Mouse (Mus musculus) CH12.LX (cell line): Measurements from ENCODE around the gene Atp8a2. TPM values are rescaled to one million over a fixed set of nuclear protein-coding genes. Genes with fewer than 3 reads are reported as not detected.

Experiments used
- DNase-seq: peaks from one replicate; pipeline ENCODE4 v3.0.0-alpha.2; 2013; ENCODE audit errors: extremely low read depth
- H3K27ac ChIP-seq: 2 replicates; pipeline ENCODE4 v1.5.1; 2012; ENCODE audit warnings: low read depth, mild to moderate bottlenecking, control low read depth, moderate library complexity; ENCODE audit not compliant: insufficient read depth
- H3K27me3 ChIP-seq: replicated peaks from 2 replicates; pipeline ENCODE3; 2012; ENCODE audit warnings: inconsistent platforms
- H3K36me3 ChIP-seq, 2 experiments: replicated peaks in 1 of 2; 2 replicates each; pipeline versions ENCODE3 to v1.6.1; 2012; ENCODE audit warnings: inconsistent platforms in 1 of 2, low read length in 1 of 2, mild to moderate bottlenecking in 1 of 2, mixed read lengths in 1 of 2, moderate library complexity in 1 of 2; ENCODE audit not compliant: control insufficient read depth in 1 of 2, insufficient read depth in 1 of 2
- H3K4me1 ChIP-seq, 2 experiments: 2 replicates each; pipeline ENCODE4 v1.6.1; 2012; ENCODE audit warnings: inconsistent platforms in 1 of 2, moderate library complexity in 1 of 2; ENCODE audit not compliant: insufficient read depth in 2 of 2, control insufficient read depth in 1 of 2
- H3K4me2 ChIP-seq: 2 replicates; pipeline ENCODE4 v1.6.1; 2012; ENCODE audit warnings: low read depth, mild to moderate bottlenecking, control low read depth; ENCODE audit not compliant: poor library complexity, insufficient read depth, severe bottlenecking
- H3K4me3 ChIP-seq, 3 experiments: fragments of 150-350 bp in 1 of 3; sonication (generic) in 1 of 3; replicated peaks in 1 of 3; 2 replicates each; pipeline versions ENCODE3 to v1.5.1; 2011 to 2012; ENCODE audit warnings: low read depth in 2 of 3, low read length in 2 of 3, mild to moderate bottlenecking in 2 of 3, moderate library complexity in 2 of 3, control low read depth in 1 of 3, improper control_type of control experiment in 1 of 3, inconsistent platforms in 1 of 3, mixed read lengths in 1 of 3; ENCODE audit not compliant: poor library complexity in 1 of 3
- H3K79me2 ChIP-seq: replicated peaks from 2 replicates; pipeline ENCODE4 v1.6.1; 2012; ENCODE audit warnings: mild to moderate bottlenecking, moderate library complexity; ENCODE audit not compliant: control insufficient read depth, poor library complexity, insufficient read depth, severe bottlenecking; ENCODE audit errors: extremely low read depth
- H3K9ac ChIP-seq: 2 replicates; pipeline ENCODE4 v1.6.1; 2012; ENCODE audit warnings: low read depth, mild to moderate bottlenecking, control low read depth, moderate library complexity; ENCODE audit not compliant: insufficient read depth
- H3K9me3 ChIP-seq: replicated peaks from 2 replicates; pipeline ENCODE3; 2012; ENCODE audit warnings: low read length, inconsistent platforms, mixed read lengths
- BHLHE40 ChIP-seq: IDR thresholded peaks from 2 replicates; pipeline ENCODE4 v1.6.1; 2011; ENCODE audit warnings: mild to moderate bottlenecking, low read depth, low read length, improper control_type of control experiment
- CHD1 ChIP-seq: IDR thresholded peaks from 2 replicates; pipeline ENCODE4 v1.6.1; 2012; ENCODE audit warnings: low read depth, low read length, improper control_type of control experiment, inconsistent platforms
- CTCF ChIP-seq, 2 experiments: IDR thresholded peaks in 1 of 2; conservative IDR thresholded peaks in 1 of 2; 2 replicates each; pipeline ENCODE4 v1.5.1; 2011 to 2012; ENCODE audit warnings: low read depth in 2 of 2, low read length in 2 of 2, improper control_type of control experiment in 1 of 2, inconsistent platforms in 1 of 2, mild to moderate bottlenecking in 1 of 2, moderate library complexity in 1 of 2
- ELF1 ChIP-seq: IDR thresholded peaks from 2 replicates; pipeline ENCODE4 v1.6.1; 2014; ENCODE audit warnings: low read depth, mild to moderate bottlenecking, inconsistent platforms, low read length, improper control_type of control experiment
- ETS1 ChIP-seq: conservative IDR thresholded peaks from 2 replicates; pipeline ENCODE4 v1.6.1; 2012; ENCODE audit warnings: low read depth, mild to moderate bottlenecking, inconsistent platforms, low read length, improper control_type of control experiment, moderate library complexity
- HCFC1 ChIP-seq: IDR thresholded peaks from 2 replicates; pipeline ENCODE4 v1.6.1; 2012; ENCODE audit warnings: low read depth, mild to moderate bottlenecking, inconsistent platforms, low read length, improper control_type of control experiment
- JUN ChIP-seq: IDR thresholded peaks from 2 replicates; pipeline ENCODE4 v1.6.1; 2011; ENCODE audit warnings: low read depth, mild to moderate bottlenecking, low read length, improper control_type of control experiment, moderate library complexity; ENCODE audit not compliant: insufficient read depth
- JUND ChIP-seq: conservative IDR thresholded peaks from 2 replicates; pipeline ENCODE4 v1.6.1; 2011; ENCODE audit warnings: low read depth, low read length, improper control_type of control experiment
- MAFK ChIP-seq: IDR thresholded peaks from 2 replicates; pipeline ENCODE4 v1.6.1; 2011; ENCODE audit warnings: low read length, improper control_type of control experiment; ENCODE audit not compliant: insufficient replicate concordance
- MAZ ChIP-seq: IDR thresholded peaks from 2 replicates; pipeline ENCODE4 v1.6.1; 2012; ENCODE audit warnings: low read depth, mild to moderate bottlenecking, inconsistent platforms, low read length, improper control_type of control experiment, moderate library complexity
- MEF2A ChIP-seq: IDR thresholded peaks from 2 replicates; pipeline ENCODE4 v1.6.1; 2014; ENCODE audit warnings: low read depth, mild to moderate bottlenecking, inconsistent platforms, low read length, improper control_type of control experiment, borderline replicate concordance
- NELFE ChIP-seq: IDR thresholded peaks from 2 replicates; pipeline ENCODE4 v1.6.1; 2011; ENCODE audit warnings: low read depth, low read length, improper control_type of control experiment
- NRF1 ChIP-seq: IDR thresholded peaks from 2 replicates; pipeline ENCODE4 v1.6.1; 2014; ENCODE audit warnings: low read depth, mild to moderate bottlenecking, inconsistent platforms, low read length, improper control_type of control experiment, moderate library complexity
- PAX5 ChIP-seq: IDR thresholded peaks from 2 replicates; pipeline ENCODE4 v1.6.1; 2012; ENCODE audit warnings: low read length, inconsistent platforms, mixed read lengths
- POLR2A ChIP-seq: IDR thresholded peaks from 2 replicates; pipeline ENCODE4 v1.6.1; 2011; ENCODE audit warnings: low read depth, mild to moderate bottlenecking, improper control_type of control experiment, low read length
- SIN3A ChIP-seq: IDR thresholded peaks from 2 replicates; pipeline ENCODE4 v1.6.1; 2012; ENCODE audit warnings: low read length, improper control_type of control experiment, inconsistent platforms
- SMC3 ChIP-seq: IDR thresholded peaks from 2 replicates; pipeline ENCODE4 v1.6.1; 2011; ENCODE audit warnings: low read depth, low read length, improper control_type of control experiment
- TBP ChIP-seq: conservative IDR thresholded peaks from 2 replicates; pipeline ENCODE4 v1.6.1; 2011; ENCODE audit warnings: low read depth, low read length, improper control_type of control experiment
- UBTF ChIP-seq: IDR thresholded peaks from 2 replicates; pipeline ENCODE4 v1.6.1; 2012; ENCODE audit warnings: low read depth, mild to moderate bottlenecking, inconsistent platforms, low read length, improper control_type of control experiment, moderate library complexity
- USF1 ChIP-seq: IDR thresholded peaks from 2 replicates; pipeline ENCODE4 v1.6.1; 2014; ENCODE audit warnings: low read depth, mild to moderate bottlenecking, inconsistent platforms, low read length, improper control_type of control experiment
- ZKSCAN1 ChIP-seq: IDR thresholded peaks from 2 replicates; pipeline ENCODE4 v1.6.1; 2012; ENCODE audit warnings: low read depth, inconsistent platforms, low read length, improper control_type of control experiment, borderline replicate concordance
- ZMIZ1 ChIP-seq: IDR thresholded peaks from 2 replicates; pipeline ENCODE4 v1.6.1; 2012; ENCODE audit warnings: low read depth, mild to moderate bottlenecking, inconsistent platforms, low read length, improper control_type of control experiment
- ZNF384 ChIP-seq: IDR thresholded peaks from 2 replicates; pipeline ENCODE4 v1.6.1; 2012; ENCODE audit warnings: low read depth, low read length, improper control_type of control experiment, inconsistent platforms
- dilution Hi-C: fragments of 300-500 bp; cut with MboI; formaldehyde crosslinking; loops from 2 replicates; pipeline ENCODE4 v1.14.3; 2020; ENCODE audit warnings: low sequenced_read_pairs; ENCODE audit not compliant: extremely low pct_unique_long_range_greater_than_20kb, extremely low pct_ligation_motif_present
- in situ Hi-C: fragments of 300-500 bp; cut with MboI; formaldehyde crosslinking; loops from 3 replicates; pipeline ENCODE4 v1.14.3; 2019; ENCODE audit warnings: low sequenced_read_pairs, low pct_ligation_motif_present, low pct_unique_long_range_greater_than_20kb, mixed read lengths
- polyA plus RNA-seq: library from polyadenylated mRNA; unstranded; fragments of >175 nt; gene quantifications from 2 replicates; pipeline ENCODE4 v1.2.1, GENCODE M21; 2012; ENCODE audit warnings: low read depth; ENCODE audit not compliant: insufficient read length
- total RNA-seq, 2 experiments: library from RNA; depleted of rRNA; stranded (reverse); fragments of 300-350 nt in 1 of 2; fragments of >200 nt in 1 of 2; gene quantifications; 2 replicates each; pipeline ENCODE4 v1.2.3; 2012 to 2014

The Atp8a2 gene
- total and polyA plus RNA-seq, 3 experiments: 0.15 to 0.29 (median 0.21) TPM

DNA sequence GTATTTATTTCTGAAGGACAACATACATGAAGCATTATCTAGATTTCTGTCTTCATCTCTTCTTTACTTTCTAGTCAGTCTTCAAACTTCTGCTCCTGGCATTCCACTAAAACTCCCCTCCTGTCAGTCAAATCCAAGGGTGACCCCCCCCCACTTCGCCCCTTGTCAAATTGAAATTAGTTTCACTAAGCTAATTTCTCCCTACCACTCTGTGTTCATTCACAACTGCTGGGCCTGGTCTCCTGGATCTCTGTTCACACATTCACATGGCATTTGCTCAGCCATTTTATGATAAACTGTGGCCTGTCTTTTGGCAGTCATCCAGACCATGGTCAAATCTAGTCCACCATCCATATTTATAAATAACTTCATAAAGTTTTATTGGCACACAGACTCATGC lies 308.5 kb downstream of the Atp8a2 start:
- dilution Hi-C loops: no loop called here
- TF ChIP-seq ZMIZ1 (no peak), CTCF (conservative IDR thresholded peaks at IDR 0.05 in 1 of 2, IDR thresholded peaks at IDR 0.05 in 1 of 2; ENCODE audit: low read depth in 2 of 2, low read length in 2 of 2) (no peak), BHLHE40 (no peak), POLR2A (no peak)
- Histone ChIP-seq H3K9ac (no peak overlapping the region), H3K4me3 (no peak overlapping the region), H3K9me3 (no peaks in the 10 kb centered on the region), H3K4me1 (peaks cover 5 to 10% of the 10 kb centered on the region in 2 experiments; a peak in 3 of 4 replicates), H3K36me3 (no peaks in the 10 kb centered on the region), H3K27ac (no peak overlapping the region), H3K27me3 (no peaks in the 10 kb centered on the region), H3K79me2 (no peaks in the 10 kb centered on the region), H3K4me2 (no peak overlapping the region)
- in situ Hi-C loops: no loop called here
- no peak for DNase-seq

DNA sequence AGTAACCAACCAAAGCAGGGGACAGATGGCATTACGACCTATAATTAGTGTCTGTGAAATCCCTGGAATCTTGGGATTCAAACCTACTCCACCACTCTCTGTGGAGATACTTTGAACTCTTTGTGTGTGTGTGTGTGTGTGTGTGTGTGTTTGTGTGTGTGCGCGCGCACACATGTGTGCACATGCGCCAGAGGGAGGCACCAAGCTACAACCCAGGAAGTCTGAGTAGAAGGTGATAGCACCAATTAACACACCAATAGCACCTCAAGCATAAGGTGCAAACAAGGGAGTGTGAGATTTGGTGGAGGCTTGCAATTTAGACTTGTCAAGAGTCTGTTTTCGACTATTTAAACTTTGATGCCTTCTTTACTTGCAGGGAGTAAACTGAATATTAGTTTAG lies 308.9 kb downstream of the Atp8a2 start:
- Histone ChIP-seq H3K4me3 (no peak overlapping the region), H3K9ac (no peak overlapping the region), H3K36me3 (no peaks in the 10 kb centered on the region), H3K27me3 (no peaks in the 10 kb centered on the region), H3K27ac (no peak overlapping the region), H3K9me3 (no peaks in the 10 kb centered on the region), H3K79me2 (no peaks in the 10 kb centered on the region), H3K4me1 (peaks cover 3 to 6% of the 10 kb centered on the region in 2 experiments; a peak in 3 of 4 replicates), H3K4me2 (no peak overlapping the region)
- no peak for DNase-seq
- dilution Hi-C loops: no loop called here
- TF ChIP-seq PAX5: no peak
- no peak for TF ChIP-seq NRF1
- no peak for TF ChIP-seq NELFE
- TF ChIP-seq ZKSCAN1: no peak
- no peak for TF ChIP-seq JUND
- in situ Hi-C loops: no loop called here

DNA sequence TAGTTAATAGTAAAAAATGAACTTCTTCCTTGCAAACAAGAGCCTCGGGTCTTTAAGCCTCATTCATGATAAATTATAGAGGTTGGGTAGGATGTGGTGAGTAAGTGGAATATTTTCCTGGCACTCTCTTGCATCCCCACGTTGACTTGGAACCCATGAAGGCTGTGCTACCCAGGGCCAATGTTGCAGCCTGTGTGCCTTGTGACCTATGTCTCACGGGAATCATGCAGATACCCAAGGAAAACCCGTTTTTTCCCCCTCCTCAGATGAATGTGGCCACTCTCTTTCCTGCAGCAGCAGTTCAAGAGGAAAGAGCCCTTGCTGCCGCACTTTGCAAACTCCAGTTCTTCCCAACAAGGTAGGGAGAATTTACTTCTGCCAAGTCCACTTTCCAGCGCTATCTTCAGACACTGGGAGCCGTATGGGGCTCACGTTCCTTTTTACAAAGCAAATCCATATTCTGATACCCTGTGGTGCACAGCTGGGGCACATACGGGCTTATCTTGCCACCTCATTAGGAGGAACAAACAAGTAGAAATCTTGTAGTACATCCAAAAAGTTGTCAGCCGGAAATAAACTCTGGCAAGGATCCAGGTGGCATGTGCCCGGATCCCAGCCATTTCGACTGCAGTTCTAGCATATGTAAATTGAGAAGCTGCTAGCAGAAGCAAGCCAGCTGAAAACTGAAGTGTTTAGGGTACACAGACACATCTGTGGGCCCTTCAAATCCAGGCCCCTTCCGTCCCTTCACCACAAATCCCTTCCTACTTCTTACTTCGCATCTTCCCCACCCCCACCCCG lies 309.7 kb downstream of the Atp8a2 start:
- Histone ChIP-seq H3K4me3 (no peak overlapping the region), H3K36me3 (no peaks in the 10 kb centered on the region), H3K4me2 (no peak overlapping the region), H3K79me2 (no peaks in the 10 kb centered on the region)
- DNase-seq: no peak
- TF ChIP-seq ELF1: no peak
- no peak for TF ChIP-seq HCFC1
- TF ChIP-seq MEF2A: no peak
- TF ChIP-seq ZNF384: no peak
- no peak for TF ChIP-seq UBTF
- no peak for TF ChIP-seq ETS1
- TF ChIP-seq JUN: no peak
- TF ChIP-seq ZMIZ1: no peak
- no peak for TF ChIP-seq TBP
- TF ChIP-seq POLR2A: no peak
- no peak for TF ChIP-seq MAZ
- TF ChIP-seq SIN3A: no peak
- TF ChIP-seq MAFK: no peak
- TF ChIP-seq SMC3: no peak
- no peak for TF ChIP-seq CHD1
- TF ChIP-seq USF1: no peak
- TF ChIP-seq, all 38 proteins: peak for 0
- H3K27ac ChIP-seq: no peak overlapping the region
- no peaks in the 10 kb centered on the region for H3K4me1 ChIP-seq
- H3K9me3 ChIP-seq: no peaks in the 10 kb centered on the region
- no peaks in the 10 kb centered on the region for H3K27me3 ChIP-seq
- dilution Hi-C loops: no loop called here
- in situ Hi-C loops: no loop called here
- H3K9ac ChIP-seq: no peak overlapping the region
